1 mouse cellular context compared by ENCODE assay signal in the genomic region with DNA sequence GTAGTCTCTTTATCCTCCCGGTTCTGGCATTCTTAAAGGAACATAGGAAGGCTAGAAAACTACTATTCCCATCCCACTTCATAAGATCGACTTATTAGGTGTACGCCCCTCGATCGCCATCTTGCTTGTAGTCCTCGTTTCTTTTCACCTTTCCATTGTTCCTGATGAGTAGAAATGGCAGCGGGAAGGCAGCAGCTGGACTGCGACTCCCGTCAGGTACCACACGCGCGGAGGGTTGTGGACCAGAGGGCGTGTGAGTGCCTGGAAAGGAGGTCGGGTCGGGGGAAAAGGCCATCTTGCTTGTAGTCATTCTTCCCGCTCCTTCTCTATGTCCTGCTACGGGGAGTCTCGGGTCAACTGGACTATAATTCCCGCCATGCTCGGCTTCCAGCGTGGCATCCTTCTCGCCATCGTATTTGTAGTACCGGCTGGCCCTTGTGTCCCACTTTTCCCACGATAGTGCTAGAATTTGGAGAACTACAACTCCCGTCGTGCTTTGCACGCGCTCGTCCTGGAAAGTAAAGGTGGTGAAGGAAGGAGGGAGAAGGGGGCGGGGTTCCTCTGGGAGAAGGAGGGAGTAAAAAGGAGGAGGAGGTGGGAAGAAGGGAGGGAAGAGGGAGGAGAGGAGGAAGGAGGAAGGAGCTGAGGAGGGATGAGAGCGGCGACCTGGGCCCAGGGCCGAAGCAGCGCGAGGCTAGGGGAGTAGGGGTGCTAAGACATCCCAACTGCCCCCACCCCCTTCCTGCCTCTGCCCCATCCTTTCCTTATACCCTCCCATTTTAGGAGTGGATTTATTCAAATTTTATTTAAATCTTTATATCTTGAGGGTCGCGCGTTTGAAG.
A peak's percentile ranks its signal among the peaks of the same experiment; 100 is the strongest.
TF ChIP-seq lines count a peak whose summit lies in the region.

No protein-coding gene starts in this region.

TF ChIP-seq in myocyte, 11 proteins besides CTCF, POLR2A, EP300 and RAD21:
- TF ChIP-seq POLR2AphosphoS2 (IDR thresholded peaks at IDR 0.05; ENCODE audit: insufficient read length, low read depth): peak; percentile 85
- TF ChIP-seq MYOG (IDR thresholded peaks at IDR 0.05; ENCODE audit: control insufficient read depth in 1 of 3, insufficient read depth in 1 of 3, insufficient read length in 2 of 3, low read depth in 2 of 3): peak in 1 of 3 experiments; percentile 45
- TF ChIP-seq MAX (IDR thresholded peaks at IDR 0.05; ENCODE audit: low read depth): no peak
- TF ChIP-seq E2F4 (IDR thresholded peaks at IDR 0.05; ENCODE audit: insufficient read depth): no peak
- peak in 2 of 3 experiments; percentile 8 to 41 for TF ChIP-seq MYOD1 (IDR thresholded peaks at IDR 0.05; ENCODE audit: control insufficient read depth in 1 of 3, insufficient read length in 2 of 3, low read depth in 2 of 3)
- TF ChIP-seq TCF3 (IDR thresholded peaks at IDR 0.05; ENCODE audit: insufficient read length, low read depth): no peak
- TF ChIP-seq CEBPB (IDR thresholded peaks at IDR 0.05; ENCODE audit: insufficient read depth, poor library complexity, severe bottlenecking): no peak
- TF ChIP-seq SRF (IDR thresholded peaks at IDR 0.05; ENCODE audit: control insufficient read depth, insufficient read length, low read depth): peak; percentile 23
- no peak for TF ChIP-seq REST (IDR thresholded peaks at IDR 0.05; ENCODE audit: insufficient read depth, insufficient read length)
